10 mouse cellular contexts compared by ENCODE assay signal in the genomic region with DNA sequence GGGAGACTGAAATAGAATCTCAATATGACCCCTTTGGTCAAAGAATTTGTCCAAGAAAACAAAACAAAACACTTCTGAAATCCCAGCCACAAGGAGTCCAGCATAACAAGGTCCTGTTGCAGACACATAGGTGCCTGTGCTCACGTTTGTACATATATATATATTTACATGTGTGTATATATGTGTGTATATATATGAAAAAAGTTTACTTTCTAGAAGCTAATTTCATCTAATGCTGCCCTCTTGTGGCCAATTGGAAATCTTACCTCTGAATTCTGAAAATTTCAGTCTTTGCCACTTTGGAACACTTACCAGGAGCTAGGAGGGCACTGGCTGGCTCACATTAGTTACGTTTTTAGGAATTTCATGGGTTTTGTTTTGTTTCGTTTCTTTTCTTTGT. TPM values are rescaled to one million over a fixed set of nuclear protein-coding genes. Genes with fewer than 3 reads are reported as not detected.
DNase-seq lines count a peak whose midpoint lies in the region; ATAC-seq lines count a peak whose summit lies in the region.
"Had no signal": no experiment of that assay in that cellular context is flagged by ENCODE, and none has a peak within 500 bp of the region (broad histone marks: within the 10 kb centered on the region; RNA-seq: fewer than 3 reads in every experiment).

No protein-coding gene starts in this region.

- no peaks in the 10 kb centered on the region for H3K27me3 ChIP-seq in kidney, embryonic 14.5 days (ENCODE audit: control insufficient read depth, insufficient read depth, low read length)
- H3K27me3 ChIP-seq: midbrain, embryonic 12.5 days had no signal

- H3K4me1 ChIP-seq in kidney, embryonic 14.5 days (ENCODE audit: control insufficient read depth, insufficient read depth, low read length): no peaks in the 10 kb centered on the region
- H3K4me1 ChIP-seq: heart, embryonic 10.5 days; midbrain, embryonic 12.5 days had no signal

- no peaks in the 10 kb centered on the region for H3K9me3 ChIP-seq in kidney, embryonic 14.5 days (ENCODE audit: control insufficient read depth, low read length)
- H3K9me3 ChIP-seq: heart, embryonic 10.5 days; midbrain, embryonic 12.5 days had no signal

- no peak overlapping the region for H3K4me2 ChIP-seq in kidney, embryonic 14.5 days (replicated peaks; ENCODE audit: low read depth, low read length)
- H3K4me2 ChIP-seq: midbrain, embryonic 12.5 days had no signal

- 26% methylated on average over 3 of the region's 3 CpGs for WGBS in kidney, embryonic 14.5 days

- H3K4me3 ChIP-seq in kidney, embryonic 14.5 days (ENCODE audit: low read length): no peak overlapping the region
- H3K4me3 ChIP-seq: heart, embryonic 10.5 days; midbrain, embryonic 12.5 days had no signal

- no peak overlapping the region for H3K9ac ChIP-seq in kidney, embryonic 14.5 days (ENCODE audit: low read depth, low read length)
- H3K9ac ChIP-seq: midbrain, embryonic 12.5 days had no signal

- ATAC-seq in kidney, embryonic 14.5 days (ENCODE audit: low FRiP score, low TSS enrichment): no peak

- H3K27ac ChIP-seq in kidney, embryonic 14.5 days (ENCODE audit: low read depth, low read length): no peak overlapping the region
- H3K27ac ChIP-seq: heart, embryonic 10.5 days; midbrain, embryonic 12.5 days had no signal

- no peaks in the 10 kb centered on the region for H3K36me3 ChIP-seq in kidney, embryonic 14.5 days (ENCODE audit: control insufficient read depth, insufficient read depth, low read length)
- H3K36me3 ChIP-seq: heart, embryonic 10.5 days; midbrain, embryonic 12.5 days had no signal

- DNase-seq in adrenal gland, postnatal 14 days: peak; percentile 26
- no peak for DNase-seq in adrenal gland, postnatal 4 days (ENCODE audit: low spot score in 2 of 2)
- peak; percentile 16 for DNase-seq in kidney, postnatal 10 days
- peak; percentile 52 for DNase-seq in CD4-positive helper T cell, adult 2 months (ENCODE audit: low read depth, low spot score)
- peak; percentile 58 for DNase-seq in embryo, embryonic 11 days
- DNase-seq in ovary, postnatal 10 days (ENCODE audit: low spot score): no peak
- DNase-seq in urinary bladder, postnatal 4 days (ENCODE audit: low spot score in 2 of 2): no peak

RNA-seq across cellular contexts. Expression of gene Il15ra, which starts 17.7 kb away (rescaled TPM):
- total RNA-seq in adrenal gland, postnatal 14 days (2021): 50.8 and 59.1 TPM in 2 replicates
- 10 to 100 TPM; 12.1 to 17.7 TPM for total RNA-seq in adrenal gland, postnatal 4 days (2021)
- polyA plus RNA-seq in kidney, embryonic 14.5 days (2014; fragmentation: Nextera tagmentation; extraction: Ambion mirVana): 0.99 and 1.5 TPM in 2 replicates

RNA-seq across cellular contexts. Expression of gene Il2ra, which starts 44.8 kb away (rescaled TPM):
- 0.19 and 1.5 TPM in 2 replicates for total RNA-seq in adrenal gland, postnatal 14 days (2021)
- under 1 TPM; 0.14 TPM for total RNA-seq in adrenal gland, postnatal 4 days (2021)
- polyA plus RNA-seq in kidney, embryonic 14.5 days (2014; fragmentation: Nextera tagmentation; extraction: Ambion mirVana): not detected in 2 replicates
- polyA plus RNA-seq: heart, embryonic 10.5 days had no signal

Comparison
In these comparisons a context has a peak if more than half of its experiments do, and no peak if none do; other contexts are left out.
1. DNase-seq: peak in adrenal gland, postnatal 14 days (single experiment), kidney, postnatal 10 days (single experiment), CD4-positive helper T cell, adult 2 months (single experiment) and embryo, embryonic 11 days (single experiment); none in adrenal gland, postnatal 4 days (0 of 2), ovary, postnatal 10 days (single experiment) and urinary bladder, postnatal 4 days (0 of 2).